Mouse (Mus musculus) cerebellum, adult 2 months (tissue): ENCODE data around the gene Wls.

Source experiments
- CTCF ChIP-seq: fragments of 200-500 bp; IDR thresholded peaks from 2 replicates; pipeline ENCODE4 v1.5.1; 2011; ENCODE audit warnings: low read depth, mild to moderate bottlenecking, control low read depth, low read length, moderate library complexity, borderline replicate concordance; ENCODE audit not compliant: insufficient read depth
- POLR2A ChIP-seq: fragments of 200-500 bp; IDR thresholded peaks from 2 replicates; pipeline ENCODE4 v1.6.1; 2011; ENCODE audit warnings: low read length, control low read depth, borderline replicate concordance; ENCODE audit not compliant: insufficient read depth

DNA sequence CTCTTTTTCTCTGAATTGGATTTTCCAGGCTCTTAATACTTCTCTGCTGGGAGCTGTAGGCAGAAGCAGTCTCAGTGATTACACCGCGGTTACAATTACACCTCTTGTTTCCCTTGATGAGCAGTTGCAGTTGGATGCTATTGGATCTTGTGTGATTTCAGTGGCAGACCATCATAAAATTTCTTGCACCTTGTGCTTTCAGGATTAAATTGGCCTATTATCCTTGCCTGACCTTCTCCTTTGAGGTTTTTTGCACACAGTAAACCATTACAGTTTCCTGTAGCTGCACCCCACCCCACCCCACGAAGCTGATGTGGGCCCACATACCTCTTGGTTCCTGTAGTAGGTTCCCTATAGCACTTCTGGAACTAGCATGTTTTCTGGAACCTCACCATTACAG is 2.0 kb downstream of the Wls start:
- TF ChIP-seq POLR2A (no peak), CTCF (no peak)
